Mouse (Mus musculus) hematopoietic stem cell, adult 5-6 weeks (primary cell): ENCODE measurements around the gene Slc22a20. TPM values are rescaled to one million over a fixed set of nuclear protein-coding genes. Genes with fewer than 3 reads are reported as not detected.
A peak's percentile ranks its signal among the peaks of the same experiment; 100 is the strongest.

Experiments
- ATAC-seq, 2 experiments: fragments of 125-278 bp in 1 of 2; replicated peaks in 1 of 2; 2 replicates each; pipeline ENCODE4 v1.8.0; 2016 to 2017; ENCODE audit warnings: inconsistent platforms in 2 of 2, mild to moderate bottlenecking in 2 of 2, moderate number of reproducible peaks in 2 of 2, low read depth in 1 of 2, moderate TSS enrichment in 1 of 2; ENCODE audit not compliant: low FRiP score in 2 of 2, poor library complexity in 2 of 2, severe bottlenecking in 2 of 2, insufficient read depth in 1 of 2, low TSS enrichment in 1 of 2
- total RNA-seq: library from RNA; stranded (forward); fragments of 172-1452, 232-1000 nt; gene quantifications from 2 replicates; pipeline ENCODE4 v1.2.3, GENCODE M21; 2017

The Slc22a20 gene
- total RNA-seq, 1 experiment from 2014 or later = not detected

GRCm38 (mm10) chr19:5962651-5963050 is 23.3 kb downstream of the Slc22a20 start:
- ATAC-seq = no peak

- ATAC-seq = no peak
These were observed 28.6 kb downstream of the Slc22a20 start for GRCm38 (mm10) chr19:5957371-5957770.

GRCm38 (mm10) chr19:5956685-5957084 is 29.3 kb downstream of the Slc22a20 start:
- peak; percentile 73 to 74 for ATAC-seq

- no peak for ATAC-seq
These were observed 30.0 kb downstream of the Slc22a20 start for GRCm38 (mm10) chr19:5955704-5956670.

GRCm38 (mm10) chr19:5954936-5955335 is 31.0 kb downstream of the Slc22a20 start:
- no peak for ATAC-seq

GRCm38 (mm10) chr19:5954031-5954710 is 31.8 kb downstream of the Slc22a20 start:
- no peak for ATAC-seq

- ATAC-seq = no peak
These were observed 32.7 kb downstream of the Slc22a20 start for GRCm38 (mm10) chr19:5953201-5953770.

GRCm38 (mm10) chr19:5952071-5952691 is 33.8 kb downstream of the Slc22a20 start:
- ATAC-seq = no peak

GRCm38 (mm10) chr19:5951631-5952030 is 34.3 kb downstream of the Slc22a20 start:
- ATAC-seq = no peak

- no peak for ATAC-seq
These were observed 35.7 kb downstream of the Slc22a20 start for GRCm38 (mm10) chr19:5950218-5950617.

- no peak for ATAC-seq
These were observed 40.1 kb downstream of the Slc22a20 start for GRCm38 (mm10) chr19:5945891-5946290.

- peak; percentile 22 to 55; a peak in 2 of 4 replicates for ATAC-seq
These were observed 40.9 kb downstream of the Slc22a20 start for GRCm38 (mm10) chr19:5945027-5945426.

GRCm38 (mm10) chr19:5944145-5944544 is 41.8 kb downstream of the Slc22a20 start:
- ATAC-seq = peak in 1 of 2 experiments; percentile 15; a peak in 1 of 4 replicates

GRCm38 (mm10) chr19:5943404-5943803 is 42.5 kb downstream of the Slc22a20 start:
- ATAC-seq = no peak

GRCm38 (mm10) chr19:5942581-5942980 is 43.4 kb downstream of the Slc22a20 start:
- ATAC-seq = no peak

GRCm38 (mm10) chr19:5940656-5941055 is 45.3 kb downstream of the Slc22a20 start:
- ATAC-seq = no peak

GRCm38 (mm10) chr19:5940173-5940572 is 45.8 kb downstream of the Slc22a20 start:
- ATAC-seq = no peak
